Mouse (Mus musculus): Measurements from ENCODE around the gene Nlrp9c.
"Not testable (repeated sequence)": the region's sequence is repeated elsewhere in the genome, so short reads cannot be mapped to it uniquely, and the experiment has no call there.

Gene Nlrp9c

GRCm38 (mm10) chr7:26320361-26320760 lies 83.1 kb downstream of the Nlrp9c start:
- not testable (repeated sequence) for H3K36me3 ChIP-seq (ENCODE audit: insufficient read depth, low read length); H3K27me3 ChIP-seq (ENCODE audit: insufficient read depth, low read length); H3K4me3 ChIP-seq (replicated peaks; ENCODE audit: low read length); H3K4me1 ChIP-seq (replicated peaks; ENCODE audit: low read depth, low read length); H3K9me3 ChIP-seq (ENCODE audit: low read length)
- peak; percentile 45 for TF ChIP-seq CTCF (conservative IDR thresholded peaks at IDR 0.05; ENCODE audit: low read length)

- H3K4me1 ChIP-seq (replicated peaks; ENCODE audit: low read depth, low read length); H3K9me3 ChIP-seq (ENCODE audit: low read length); H3K27me3 ChIP-seq (ENCODE audit: insufficient read depth, low read length): not testable (repeated sequence)
These were observed 87.7 kb downstream of the Nlrp9c start for GRCm38 (mm10) chr7:26315809-26316208.

GRCm38 (mm10) chr7:26315194-26315593 lies 88.3 kb downstream of the Nlrp9c start:
- not testable (repeated sequence) for H3K36me3 ChIP-seq (ENCODE audit: insufficient read depth, low read length); H3K9me3 ChIP-seq (ENCODE audit: low read length); H3K27me3 ChIP-seq (ENCODE audit: insufficient read depth, low read length); H3K4me3 ChIP-seq (replicated peaks; ENCODE audit: low read length); H3K4me1 ChIP-seq (replicated peaks; ENCODE audit: low read depth, low read length)

More at GRCm38 (mm10) chr7:26315809-26316208, 87.7 kb downstream of the Nlrp9c start:
- not testable (repeated sequence) for H3K4me3 ChIP-seq (replicated peaks; ENCODE audit: low read length); H3K36me3 ChIP-seq (ENCODE audit: insufficient read depth, low read length)

- not testable (repeated sequence) for H3K27me3 ChIP-seq (ENCODE audit: insufficient read depth, low read length); H3K36me3 ChIP-seq (ENCODE audit: insufficient read depth, low read length); H3K4me1 ChIP-seq (replicated peaks; ENCODE audit: low read depth, low read length); H3K4me3 ChIP-seq (replicated peaks; ENCODE audit: low read length)
- peaks cover 12% of the 10 kb centered on the region; the same call in 1 of the 2 replicates for H3K9me3 ChIP-seq (ENCODE audit: low read length)
These were observed 91.7 kb downstream of the Nlrp9c start for GRCm38 (mm10) chr7:26311786-26312185.

- H3K36me3 ChIP-seq (ENCODE audit: insufficient read depth, low read length); H3K4me1 ChIP-seq (replicated peaks; ENCODE audit: low read depth, low read length); H3K4me3 ChIP-seq (replicated peaks; ENCODE audit: low read length); H3K27me3 ChIP-seq (ENCODE audit: insufficient read depth, low read length): not testable (repeated sequence)
- peaks cover 12% of the 10 kb centered on the region; the same call in 1 of the 2 replicates for H3K9me3 ChIP-seq (ENCODE audit: low read length)
These were observed 96.6 kb downstream of the Nlrp9c start, which contains the start of gene Cyp2a4 for GRCm38 (mm10) chr7:26306926-26307325. Gene Cyp2a4 (plus strand): TSS chr7:26307169.

- H3K4me1 ChIP-seq (replicated peaks; ENCODE audit: low read depth, low read length); H3K27me3 ChIP-seq (ENCODE audit: insufficient read depth, low read length); H3K9me3 ChIP-seq (ENCODE audit: low read length); H3K36me3 ChIP-seq (ENCODE audit: insufficient read depth, low read length); H3K4me3 ChIP-seq (replicated peaks; ENCODE audit: low read length): not testable (repeated sequence)
These were observed 99.9 kb downstream of the Nlrp9c start for GRCm38 (mm10) chr7:26303429-26304166.

Measured in E14TG2a.4 (cell line).